Mouse (Mus musculus): Measurements from ENCODE around the gene Tomm40l. TPM values are rescaled to one million over a fixed set of nuclear protein-coding genes. Genes with fewer than 3 reads are reported as not detected.

Tomm40l gene
- total RNA-seq (2023), result 10 to 100 TPM; 11.9 to 16.4 TPM

DNA sequence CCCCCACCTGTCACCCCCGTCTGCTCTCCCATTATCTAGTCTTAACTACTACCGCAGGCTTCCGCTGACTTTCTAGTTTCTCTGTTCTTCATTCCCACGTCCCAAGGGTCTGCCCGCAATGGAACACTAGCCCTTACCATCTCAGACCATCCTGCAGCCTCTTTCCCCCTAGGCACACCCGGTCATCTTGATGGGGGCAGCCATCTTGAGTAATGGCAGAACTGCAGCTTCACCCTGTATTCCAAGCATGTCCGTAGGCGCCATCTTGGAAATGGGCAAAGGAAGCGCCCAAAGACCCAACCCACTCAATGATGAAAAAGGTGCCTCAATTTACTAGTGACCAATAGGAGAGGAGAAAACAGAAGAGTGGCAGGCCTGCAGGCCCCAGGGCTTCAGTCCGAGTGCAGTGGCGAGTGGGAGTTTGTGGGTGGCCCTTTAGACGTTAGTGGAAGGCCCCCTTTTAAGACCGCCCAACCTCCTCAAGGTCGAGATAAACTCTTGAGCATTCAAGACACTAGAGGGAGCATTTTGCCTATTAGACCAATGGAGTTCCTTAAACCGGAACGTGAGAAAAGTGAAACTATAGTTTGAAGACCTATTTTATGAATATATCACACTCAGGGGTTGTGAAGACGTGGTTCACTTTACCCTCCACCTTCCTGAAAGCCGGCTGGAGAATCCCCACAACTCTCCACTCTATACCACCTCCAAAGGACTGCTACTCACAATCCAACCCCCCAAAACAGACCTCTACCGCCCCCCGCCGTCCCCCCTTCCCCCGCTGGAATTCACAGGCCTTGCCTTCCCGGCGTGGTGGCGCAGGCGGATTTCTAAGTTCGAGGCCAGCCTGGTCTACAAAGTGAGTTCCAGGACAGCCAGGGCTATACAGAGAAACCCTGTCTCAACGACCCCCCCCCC, at the start of gene Tomm40l:
Tomm40l (minus strand) TSS at position 277 of the 918 bp plus-strand sequence.

DNA sequence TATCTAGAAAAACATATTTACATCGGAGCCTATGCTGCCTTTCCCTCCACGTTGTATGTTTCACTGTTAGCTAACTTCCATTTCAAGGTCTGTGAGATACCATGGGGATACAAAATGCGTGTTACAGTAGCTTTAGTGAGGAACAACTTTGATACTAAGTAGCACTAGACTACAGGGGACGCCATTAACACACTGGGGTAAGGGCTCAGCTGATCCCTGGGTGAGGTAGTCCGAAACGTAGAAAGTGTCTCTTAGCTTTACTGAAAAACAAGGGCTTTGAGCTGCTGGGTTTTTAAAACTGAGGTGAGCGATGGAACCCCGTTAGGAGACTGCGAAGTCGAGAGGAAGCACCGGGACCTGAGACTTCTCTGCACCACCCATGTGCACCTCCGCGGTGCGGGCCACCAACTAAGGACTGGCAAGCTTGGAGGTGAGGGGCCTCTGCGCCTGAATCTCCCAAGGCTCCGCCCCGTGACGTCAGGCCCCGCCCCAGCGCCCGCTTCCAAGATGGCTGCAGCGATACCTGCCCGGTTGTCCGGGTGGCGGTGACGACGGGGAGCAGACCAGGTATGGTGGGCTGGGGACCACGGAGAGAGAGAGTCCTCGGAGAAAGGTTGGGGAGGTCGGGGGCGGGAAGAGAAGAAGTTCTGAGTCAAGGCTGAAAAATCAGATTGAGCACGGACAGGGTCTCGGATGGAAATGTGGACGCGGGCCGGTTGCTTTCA, 47.7 kb upstream of the Tomm40l start, which contains the start of gene B4galt3:
B4galt3 (plus strand) TSS at position 481 of the 725 bp plus-strand sequence.

DNA sequence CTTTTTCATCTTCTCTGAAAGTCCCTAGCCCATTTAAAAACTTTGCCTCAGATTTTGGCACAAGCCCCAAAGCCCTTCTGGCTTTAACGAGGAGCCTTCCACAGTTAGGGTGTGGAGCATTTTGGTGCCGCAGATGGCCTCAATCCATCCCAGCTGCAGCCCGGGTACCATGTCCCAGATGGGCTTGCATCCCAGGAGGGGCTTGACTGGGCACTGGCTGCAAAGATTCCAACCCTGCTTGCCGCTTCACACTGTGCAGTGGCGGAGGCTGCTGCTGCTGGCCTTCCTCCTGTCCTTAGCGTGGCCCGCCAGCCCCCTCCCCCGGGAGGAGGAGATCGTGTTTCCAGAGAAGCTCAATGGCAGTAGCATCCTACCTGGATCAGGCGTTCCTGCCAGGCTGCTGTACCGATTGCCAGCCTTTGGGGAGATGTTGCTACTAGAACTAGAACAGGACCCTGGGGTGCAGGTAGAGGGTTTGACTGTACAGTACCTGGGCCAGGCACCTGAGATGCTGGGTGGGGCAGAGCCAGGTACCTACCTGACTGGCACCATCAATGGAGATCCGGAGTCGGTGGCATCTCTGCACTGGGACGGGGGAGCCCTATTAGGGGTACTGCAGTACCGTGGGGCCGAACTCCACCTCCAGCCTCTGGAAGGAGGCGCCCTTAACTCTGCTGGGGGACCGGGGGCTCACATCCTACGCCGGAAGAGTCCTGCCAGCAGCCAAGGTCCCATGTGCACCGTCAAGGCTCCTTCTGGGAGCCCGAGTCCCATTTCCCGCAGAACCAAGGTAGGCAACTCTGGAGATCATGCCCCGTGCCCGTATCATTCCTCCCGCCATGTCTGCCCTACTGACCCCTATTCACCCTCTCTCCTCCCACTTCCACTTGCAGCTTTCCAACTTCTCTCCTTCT, 28.6 kb upstream of the Tomm40l start, which contains the start of gene Ndufs2:
Ndufs2 (minus strand) TSS at position 709 of the 914 bp plus-strand sequence.

GRCm38 (mm10) chr1:171249913-171250600, 27.7 kb upstream of the Tomm40l start, which contains the start of gene Adamts4:
Adamts4 (plus strand) TSS chr1:171250421.

GRCm38 (mm10) chr1:171234126-171234525, 11.8 kb upstream of the Tomm40l start, which contains the start of gene Fcer1g:
Fcer1g (minus strand) TSS chr1:171234365.

GRCm38 (mm10) chr1:171224857-171225256, 2.5 kb upstream of the Tomm40l start, which contains the start of gene Apoa2:
Apoa2 (plus strand) TSS chr1:171225054.

DNA sequence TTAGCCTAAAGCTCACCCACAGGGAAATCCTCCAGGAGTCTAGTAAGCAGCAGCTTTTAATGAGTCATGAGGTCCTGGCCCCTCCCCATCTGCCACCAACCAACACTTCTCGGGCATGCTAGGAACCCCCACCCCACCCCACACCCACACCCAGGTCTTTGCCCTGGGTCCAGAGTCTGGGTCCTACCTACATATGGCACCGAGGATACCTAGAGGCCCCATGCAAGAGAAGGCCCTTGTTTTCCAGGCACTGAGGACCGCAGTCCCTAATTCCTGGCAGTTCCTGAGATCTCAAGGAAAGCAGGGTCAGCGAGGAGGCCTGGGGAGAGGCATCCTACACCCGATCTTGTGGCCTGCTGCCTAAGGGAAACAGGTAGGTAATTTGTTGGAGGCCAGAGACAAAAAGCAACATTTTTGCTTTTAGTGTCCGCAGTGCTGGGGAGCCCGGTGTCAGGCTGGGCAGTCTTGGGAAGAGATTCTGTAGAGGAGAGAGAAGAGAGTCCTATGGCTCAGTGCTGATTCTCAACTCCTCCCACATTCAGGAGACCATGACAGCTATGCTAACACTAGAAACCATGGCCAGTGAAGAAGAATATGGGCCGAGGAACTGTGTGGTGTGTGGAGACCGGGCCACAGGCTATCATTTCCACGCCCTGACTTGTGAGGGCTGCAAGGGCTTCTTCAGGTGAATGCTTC, 8.4 kb downstream of the Tomm40l start, which contains the start of gene Nr1i3:
Nr1i3 (plus strand) TSS at position 170 of the 696 bp plus-strand sequence.

GRCm38 (mm10) chr1:171195887-171196397, 26.4 kb downstream of the Tomm40l start, which contains the start of gene Pcp4l1:
Pcp4l1 (minus strand) TSS chr1:171196268.

Other genes with a start within 250 kb of the Tomm40l start
- gene Fcgr2b, start 246.0 kb downstream of the Tomm40l start, total RNA-seq (2023), result 10 to 100 TPM; 96.5 to 99.9 TPM
- gene Fcgr4, start 203.6 kb downstream of the Tomm40l start, total RNA-seq (2023), result 10 to 100 TPM; 75.9 to 81.5 TPM
- gene Fcgr3, start 157.6 kb downstream of the Tomm40l start, total RNA-seq (2023), result 100 to 1,000 TPM; 411 to 427 TPM
- under 1 TPM; 0.67 to 0.73 TPM for gene Cfap126, start 108.6 kb downstream of the Tomm40l start, total RNA-seq (2023)
- 100 to 1,000 TPM in 1 of 2 experiments, 10 to 100 TPM in 1; 76.6 to 106 TPM for gene Sdhc, start 71.9 kb downstream of the Tomm40l start, total RNA-seq (2023)
- not detected for gene Mpz, start 71.8 kb downstream of the Tomm40l start, total RNA-seq (2023)
- gene Pcp4l1, start 26.2 kb downstream of the Tomm40l start, total RNA-seq (2023), result 1 to 10 TPM in 1 of 2 experiments, under 1 TPM in 1; 0.29 to 1.4 TPM
- not detected for gene Nr1i3, start 8.5 kb downstream of the Tomm40l start, total RNA-seq (2023)
- under 1 TPM in 1 of 2 experiments, not detected in 1; 0.89 TPM for gene Apoa2, start 2.5 kb upstream of the Tomm40l start, total RNA-seq (2023)
- 1,000 to 10,000 TPM; 1,085 to 1,124 TPM for gene Fcer1g, start 11.9 kb upstream of the Tomm40l start, total RNA-seq (2023)
- not detected for gene Adamts4, start 27.9 kb upstream of the Tomm40l start, total RNA-seq (2023)
- gene Ndufs2, start 28.9 kb upstream of the Tomm40l start, total RNA-seq (2023), result 10 to 100 TPM; 84.6 to 99.7 TPM
- gene B4galt3, start 47.8 kb upstream of the Tomm40l start, total RNA-seq (2023), result 100 to 1,000 TPM; 120 to 134 TPM
- 10 to 100 TPM; 69.2 to 78.0 TPM for gene Ppox, start 58.7 kb upstream of the Tomm40l start, total RNA-seq (2023)
- gene Usp21, start 65.5 kb upstream of the Tomm40l start, total RNA-seq (2023), result 10 to 100 TPM; 29.5 to 31.1 TPM
- gene Ufc1, start 72.5 kb upstream of the Tomm40l start, total RNA-seq (2023), result 10 to 100 TPM; 47.2 to 51.2 TPM
- 10 to 100 TPM; 23.5 to 25.8 TPM for gene Dedd, start 106.6 kb upstream of the Tomm40l start, total RNA-seq (2023)
- 10 to 100 TPM; 18.9 to 24.2 TPM for gene Nit1, start 123.1 kb upstream of the Tomm40l start, total RNA-seq (2023)
- gene Pfdn2, start 123.2 kb upstream of the Tomm40l start, total RNA-seq (2023), result 10 to 100 TPM; 27.1 to 34.4 TPM
- under 1 TPM; 0.22 to 0.40 TPM for gene Klhdc9, start 138.3 kb upstream of the Tomm40l start, total RNA-seq (2023)
- 1 to 10 TPM; 2.0 to 2.2 TPM for gene Nectin4, start 147.6 kb upstream of the Tomm40l start, total RNA-seq (2023)
- gene Arhgap30, start 166.4 kb upstream of the Tomm40l start, total RNA-seq (2023), result 100 to 1,000 TPM; 245 to 251 TPM
- gene Usf1, start 188.8 kb upstream of the Tomm40l start, total RNA-seq (2023), result 100 to 1,000 TPM in 1 of 2 experiments, 10 to 100 TPM in 1; 85.6 to 108 TPM
- gene Tstd1, start 196.4 kb upstream of the Tomm40l start, total RNA-seq (2023), result 1 to 10 TPM; 4.4 TPM
- under 1 TPM; 0.20 to 0.31 TPM for gene F11r, start 215.0 kb upstream of the Tomm40l start, total RNA-seq (2023)